Mouse (Mus musculus) stomach, postnatal 0 days (tissue): Measurements from ENCODE around the gene Tmem231.

ENCODE experiments used
- CTCF ChIP-seq: IDR thresholded peaks from 2 replicates; pipeline ENCODE4 v1.5.1; 2016; ENCODE audit warnings: antibody characterized with exemption, low read depth, mild to moderate bottlenecking, moderate library complexity
- EP300 ChIP-seq: optimal IDR thresholded peaks from 2 replicates; pipeline ENCODE3; 2016; ENCODE audit warnings: antibody characterized with exemption

- TF ChIP-seq CTCF (no peak), EP300 (no peak)
Measured at GRCm38 (mm10) chr8:111888091-111888650, 45.5 kb downstream of the Tmem231 start.
